Mouse (Mus musculus) kidney, adult 2 months (tissue): ENCODE measurements around the gene Eya3. TPM values are rescaled to one million over a fixed set of nuclear protein-coding genes. Genes with fewer than 3 reads are reported as not detected.

ENCODE experiments used
- DNase-seq: peaks from one replicate; pipeline ENCODE4 v3.0.0; 2021
- H3K27ac ChIP-seq: fragments of 200-500 bp; 2 replicates; pipeline ENCODE4 v1.5.1; 2012; ENCODE audit warnings: low read depth, low read length, control low read depth, inconsistent platforms; ENCODE audit not compliant: insufficient read depth
- H3K27me3 ChIP-seq: fragments of 200-500 bp; replicated peaks from 2 replicates; pipeline ENCODE4 v1.6.1; 2012; ENCODE audit warnings: mild to moderate bottlenecking, moderate library complexity, low read length, inconsistent platforms; ENCODE audit not compliant: control insufficient read depth, insufficient read depth
- H3K36me3 ChIP-seq: fragments of 200-500 bp; 2 replicates; pipeline ENCODE4 v1.6.1; 2012; ENCODE audit warnings: mild to moderate bottlenecking, moderate library complexity, low read length, inconsistent platforms; ENCODE audit not compliant: control insufficient read depth, insufficient read depth
- H3K4me1 ChIP-seq: fragments of 200-500 bp; 2 replicates; pipeline ENCODE4 v1.6.1; 2011; ENCODE audit warnings: low read length; ENCODE audit not compliant: control insufficient read depth, insufficient read depth
- H3K4me3 ChIP-seq: fragments of 200-500 bp; 2 replicates; pipeline ENCODE4 v1.5.1; 2011; ENCODE audit warnings: mild to moderate bottlenecking, low read depth, low read length, control low read depth; ENCODE audit not compliant: insufficient read depth
- CTCF ChIP-seq: fragments of 200-500 bp; conservative IDR thresholded peaks from 2 replicates; pipeline ENCODE4 v1.5.1; 2011; ENCODE audit warnings: low read depth, mild to moderate bottlenecking, control low read depth, low read length, moderate library complexity, mixed read lengths; ENCODE audit not compliant: insufficient read depth, insufficient read length
- POLR2A ChIP-seq: fragments of 200-500 bp; IDR thresholded peaks from one replicate; pipeline ENCODE4 v1.6.1; 2011; ENCODE audit warnings: low read depth, low read length, control low read depth
- WGBS: fragments of 180-500 bp; shearing (Covaris S2); methylation state at CpG from one replicate; pipeline ENCODE4 v1.1.7; 2018; 5-methylcytosine and 5-hydroxymethylcytosine counted together
- polyA plus RNA-seq: library from polyadenylated mRNA; depleted of rRNA; stranded (reverse); fragments of >200 nt; gene quantifications from 2 replicates; pipeline ENCODE4 v1.2.3, GENCODE M21; 2012

Eya3 gene
- polyA plus RNA-seq, 1 experiment = 21.6 TPM

GRCm38 (mm10) chr4:132676771-132677539, 38.2 kb downstream of the Eya3 start:
- peak; percentile 49 for DNase-seq
- peaks cover 1% of the 10 kb centered on the region for H3K36me3 ChIP-seq
- no peaks in the 10 kb centered on the region for H3K27me3 ChIP-seq
- H3K4me1 ChIP-seq = no peaks in the 10 kb centered on the region
- no peak overlapping the region for H3K4me3 ChIP-seq
- no peak overlapping the region for H3K27ac ChIP-seq
- 85% methylated on average over 7 of the region's 7 CpGs for WGBS
- no peak for TF ChIP-seq POLR2A
- peak; percentile 75 for TF ChIP-seq CTCF

GRCm38 (mm10) chr4:132689634-132690033, 50.8 kb downstream of the Eya3 start:
- no peak for DNase-seq
- H3K27ac ChIP-seq = no peak overlapping the region
- peaks cover 5% of the 10 kb centered on the region for H3K36me3 ChIP-seq
- H3K27me3 ChIP-seq = no peaks in the 10 kb centered on the region
- no peak overlapping the region for H3K4me3 ChIP-seq
- TF ChIP-seq CTCF = no peak
- no peak for TF ChIP-seq POLR2A
- no peaks in the 10 kb centered on the region for H3K4me1 ChIP-seq
- WGBS = 81% methylated on average over 2 of the region's 2 CpGs

- Histone ChIP-seq H3K36me3 (peaks cover 7% of the 10 kb centered on the region), H3K4me3 (no peak overlapping the region), H3K27me3 (no peaks in the 10 kb centered on the region), H3K27ac (no peak overlapping the region), H3K4me1 (no peaks in the 10 kb centered on the region)
- WGBS = 90% methylated on average over 3 of the region's 3 CpGs
- no peak for TF ChIP-seq POLR2A
- no peak for TF ChIP-seq CTCF
- no peak for DNase-seq
These were observed 54.6 kb downstream of the Eya3 start for GRCm38 (mm10) chr4:132693366-132693765.

- TF ChIP-seq POLR2A (no peak), CTCF (no peak)
- no peak overlapping the region for H3K4me3 ChIP-seq
- no peak for DNase-seq
- H3K4me1 ChIP-seq = no peaks in the 10 kb centered on the region
- no peak overlapping the region for H3K27ac ChIP-seq
- WGBS = 97% methylated on average over 5 of the region's 5 CpGs
- H3K36me3 ChIP-seq = peaks cover 5% of the 10 kb centered on the region
- no peaks in the 10 kb centered on the region for H3K27me3 ChIP-seq
These were observed 63.3 kb downstream of the Eya3 start for GRCm38 (mm10) chr4:132702076-132702475.

GRCm38 (mm10) chr4:132706885-132707284, 68.1 kb downstream of the Eya3 start:
- no peak for DNase-seq
- Histone ChIP-seq H3K4me3 (no peak overlapping the region), H3K27ac (no peak overlapping the region), H3K36me3 (peaks cover 8% of the 10 kb centered on the region), H3K4me1 (no peaks in the 10 kb centered on the region), H3K27me3 (no peaks in the 10 kb centered on the region)
- TF ChIP-seq POLR2A (no peak), CTCF (no peak)
- 84% methylated on average over 8 of the region's 8 CpGs for WGBS

GRCm38 (mm10) chr4:132713181-132713580, 74.4 kb downstream of the Eya3 start:
- no peaks in the 10 kb centered on the region for H3K4me1 ChIP-seq
- DNase-seq = no peak
- H3K27ac ChIP-seq = no peak overlapping the region
- no peaks in the 10 kb centered on the region for H3K27me3 ChIP-seq
- WGBS = 96% methylated on average over 7 of the region's 7 CpGs
- TF ChIP-seq POLR2A (no peak), CTCF (no peak)
- H3K36me3 ChIP-seq = peaks cover 6% of the 10 kb centered on the region
- no peak overlapping the region for H3K4me3 ChIP-seq

GRCm38 (mm10) chr4:132718251-132718650, 79.5 kb downstream of the Eya3 start:
- Histone ChIP-seq H3K27me3 (no peaks in the 10 kb centered on the region), H3K36me3 (peaks cover 6% of the 10 kb centered on the region), H3K4me1 (no peaks in the 10 kb centered on the region), H3K4me3 (no peak overlapping the region), H3K27ac (no peak overlapping the region)
- 88% methylated on average over 1 of the region's 1 CpGs for WGBS
- no peak for DNase-seq
- TF ChIP-seq POLR2A = no peak
- no peak for TF ChIP-seq CTCF

GRCm38 (mm10) chr4:132728233-132728632, 89.4 kb downstream of the Eya3 start:
- Histone ChIP-seq H3K4me1 (no peaks in the 10 kb centered on the region), H3K36me3 (no peaks in the 10 kb centered on the region; the same call in 1 of the 2 replicates), H3K4me3 (no peak overlapping the region), H3K27ac (no peak overlapping the region), H3K27me3 (no peaks in the 10 kb centered on the region)
- TF ChIP-seq POLR2A = no peak
- DNase-seq = no peak
- 84% methylated on average over 8 of the region's 8 CpGs for WGBS
